In the genomic region with DNA sequence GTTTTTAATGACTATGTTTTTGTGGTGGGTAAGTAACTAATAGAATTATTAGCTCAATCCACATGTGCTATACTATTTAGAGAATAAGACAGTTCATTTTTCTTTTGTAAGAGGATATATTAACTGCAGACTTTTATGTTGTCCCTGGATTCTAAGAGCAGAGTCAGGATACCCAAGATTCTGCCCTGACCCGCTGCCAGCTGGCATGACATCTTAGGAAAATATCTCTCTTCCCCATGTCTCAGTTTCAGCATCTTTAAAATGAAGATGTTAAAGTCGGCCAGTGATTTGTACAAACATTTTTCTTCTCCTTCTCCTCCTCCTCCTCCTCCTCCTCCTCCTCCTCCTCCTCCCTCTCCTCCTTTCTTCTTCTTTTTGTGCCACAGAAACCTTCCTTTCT, we compare ENCODE assay signal across 26 mouse cellular contexts. TPM values are rescaled to one million over a fixed set of nuclear protein-coding genes. Genes with fewer than 3 reads are reported as not detected.
A peak's percentile ranks its signal among the peaks of the same experiment; 100 is the strongest.
DNase-seq lines count a peak whose midpoint lies in the region; ATAC-seq and TF ChIP-seq lines count a peak whose summit lies in the region.
"Had no signal": no experiment of that assay in that cellular context is flagged by ENCODE, and none has a peak within 500 bp of the region (broad histone marks: within the 10 kb centered on the region; RNA-seq: fewer than 3 reads in every experiment).

No protein-coding gene starts in this region.

- 55% methylated on average over 2 of the region's 2 CpGs for WGBS in lung, embryonic 14.5 days

- H3K27me3 ChIP-seq in lung, embryonic 14.5 days (ENCODE audit: insufficient read depth, low read length): no peaks in the 10 kb centered on the region
- H3K27me3 ChIP-seq: embryonic facial prominence, embryonic 13.5 days; forebrain, embryonic 12.5 days; forebrain, embryonic 15.5 days; hindbrain, embryonic 13.5 days; intestine, embryonic 15.5 days had no signal

- no peak for TF ChIP-seq CTCF in lung, embryonic 14.5 days (IDR thresholded peaks at IDR 0.05; ENCODE audit: low read depth)

- H3K27ac ChIP-seq in lung, embryonic 14.5 days (ENCODE audit: low read depth): no peak overlapping the region
- H3K27ac ChIP-seq: embryonic facial prominence, embryonic 10.5 days; embryonic facial prominence, embryonic 13.5 days; forebrain, embryonic 12.5 days; forebrain, embryonic 15.5 days; hindbrain, embryonic 10.5 days; hindbrain, embryonic 13.5 days; intestine, embryonic 15.5 days had no signal

- H3K9ac ChIP-seq in lung, embryonic 14.5 days: no peak overlapping the region
- H3K9ac ChIP-seq: embryonic facial prominence, embryonic 13.5 days; forebrain, embryonic 12.5 days; forebrain, embryonic 15.5 days; hindbrain, embryonic 13.5 days; intestine, embryonic 15.5 days had no signal

- H3K36me3 ChIP-seq in lung, embryonic 14.5 days (ENCODE audit: insufficient read depth): no peaks in the 10 kb centered on the region
- H3K36me3 ChIP-seq: embryonic facial prominence, embryonic 10.5 days; forebrain, embryonic 12.5 days; forebrain, embryonic 15.5 days; hindbrain, embryonic 10.5 days; hindbrain, embryonic 13.5 days; intestine, embryonic 15.5 days had no signal

- peak; percentile 42 for DNase-seq in adrenal gland, postnatal 10 days
- no peak for DNase-seq in adrenal gland, adult 8-10 months
- peak; percentile 47 for DNase-seq in lung, embryonic 14.5 days
- no peak for DNase-seq in lung, postnatal 25 days (ENCODE audit: low spot score)
- peak; percentile 53 to 59 for DNase-seq in adrenal gland, postnatal 36 days
- DNase-seq in kidney, postnatal 14 days: no peak
- DNase-seq: cerebellum, adult 11-12 months; cerebellum, adult 8-10 months; cerebellum, postnatal 10 days; cerebellum, postnatal 36 days; embryo, embryonic 11 days; heart, postnatal 36 days; kidney, adult 11 months had no signal

- no peaks in the 10 kb centered on the region for H3K4me1 ChIP-seq in lung, embryonic 14.5 days (ENCODE audit: insufficient read depth)
- H3K4me1 ChIP-seq: embryonic facial prominence, embryonic 10.5 days; forebrain, embryonic 12.5 days; forebrain, embryonic 15.5 days; hindbrain, embryonic 10.5 days; hindbrain, embryonic 13.5 days; intestine, embryonic 15.5 days had no signal

- H3K4me2 ChIP-seq in lung, embryonic 14.5 days: no peak overlapping the region
- H3K4me2 ChIP-seq: embryonic facial prominence, embryonic 13.5 days; forebrain, embryonic 12.5 days; forebrain, embryonic 15.5 days; heart, embryonic 11.5 days; hindbrain, embryonic 13.5 days; intestine, embryonic 15.5 days had no signal

- ATAC-seq in lung, embryonic 14.5 days (ENCODE audit: insufficient read depth): no peak
- ATAC-seq: activated CD4-positive, CD25-positive, alpha-beta regulatory T cell, adult 4 months; CD4-positive, CD25-positive, alpha-beta regulatory T cell, adult 4 months; forebrain, embryonic 15.5 days; hindbrain, embryonic 16.5 days; intestine, embryonic 15.5 days had no signal

- H3K4me3 ChIP-seq in lung, embryonic 14.5 days (ENCODE audit: low read depth, low read length): no peak overlapping the region
- H3K4me3 ChIP-seq: embryonic facial prominence, embryonic 10.5 days; embryonic facial prominence, embryonic 13.5 days; erythroblast, embryonic 14.5 days; forebrain, embryonic 12.5 days; forebrain, embryonic 15.5 days; hindbrain, embryonic 10.5 days; hindbrain, embryonic 13.5 days; intestine, embryonic 15.5 days had no signal

- H3K9me3 ChIP-seq in lung, embryonic 14.5 days (ENCODE audit: low read depth, low read length): no peaks in the 10 kb centered on the region
- H3K9me3 ChIP-seq: embryonic facial prominence, embryonic 10.5 days; embryonic facial prominence, embryonic 13.5 days; forebrain, embryonic 12.5 days; forebrain, embryonic 15.5 days; hindbrain, embryonic 10.5 days; intestine, embryonic 15.5 days had no signal

RNA-seq across cellular contexts. Expression of a gene that starts 7.7 kb away (rescaled TPM):
- total RNA-seq in adrenal gland, postnatal 10 days (2021): 10 to 100 TPM; 11.0 to 15.3 TPM
- total RNA-seq in adrenal gland, adult 8-10 months (2022): 1 to 10 TPM; 5.4 to 9.5 (median 7.3) TPM
- 35.5 and 36.4 TPM in 2 replicates for polyA plus RNA-seq in lung, embryonic 14.5 days (2014; fragmentation: Nextera tagmentation; extraction: Ambion mirVana)
- 1 to 10 TPM; 2.7 to 3.5 TPM for total RNA-seq in adrenal gland, postnatal 36 days (2021)
- total RNA-seq: MEL had no signal
- polyA plus RNA-seq: erythroblast, embryonic 14.5 days had no signal

Comparison
In these comparisons a context has a peak if more than half of its experiments do, and no peak if none do; other contexts are left out.
1. DNase-seq: peak in adrenal gland, postnatal 10 days (single experiment), lung, embryonic 14.5 days (single experiment) and adrenal gland, postnatal 36 days (2 of 2); none in adrenal gland, adult 8-10 months (single experiment), lung, postnatal 25 days (single experiment) and kidney, postnatal 14 days (single experiment).